Mouse (Mus musculus): Measurements from ENCODE around the gene Smug1.

GRCm38 (mm10) chr15:103168801-103169611, 2.1 kb upstream of the Smug1 start:
- TF ChIP-seq CTCF (IDR thresholded peaks at IDR 0.05; ENCODE audit: control insufficient read depth, insufficient read depth, insufficient replicate concordance, low read depth, low read length) (no peak), POLR2A (IDR thresholded peaks at IDR 0.05; ENCODE audit: control insufficient read depth, low read depth, low read length) (no peak)

All from testis, adult 2 months (tissue).